Mouse (Mus musculus): ENCODE measurements around the gene Spns2. TPM values are rescaled to one million over a fixed set of nuclear protein-coding genes. Genes with fewer than 3 reads are reported as not detected.

The Spns2 gene
- polyA plus RNA-seq, 1 experiment from 2014 or later, result 5.7 TPM

DNA sequence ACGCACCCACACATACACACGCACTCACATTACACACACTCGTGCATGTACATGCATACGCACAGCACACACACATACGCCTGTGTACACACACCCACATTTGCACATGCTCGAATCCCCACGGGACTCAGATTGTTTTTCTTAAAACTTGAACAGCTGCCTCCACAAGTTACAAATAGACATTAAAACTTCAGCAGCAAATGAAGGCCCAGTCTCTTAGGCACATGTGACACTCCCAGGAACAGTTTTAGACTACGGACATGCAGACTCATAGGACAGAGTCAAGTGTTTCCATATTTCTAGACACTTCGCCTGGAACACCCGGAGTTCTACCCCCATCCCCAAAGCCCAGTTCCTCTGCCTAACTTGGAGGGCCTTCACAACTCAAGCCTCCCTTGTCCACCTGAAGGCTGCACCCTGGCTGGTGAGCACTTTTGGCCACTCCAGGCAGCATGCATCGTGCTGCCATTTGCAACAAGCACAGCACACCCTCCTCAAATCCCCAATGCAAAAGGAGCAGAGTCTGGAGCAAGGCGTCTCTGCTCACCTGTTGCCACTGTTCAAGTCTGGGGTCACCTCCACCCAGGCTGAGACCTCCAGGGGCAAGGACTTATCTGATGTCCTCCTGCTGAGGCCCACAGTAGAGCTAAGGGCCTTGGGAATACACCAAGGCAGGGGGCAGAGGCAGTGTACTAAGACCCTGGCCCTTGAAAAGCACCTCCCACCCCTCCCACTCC, 79.9 kb downstream of the Spns2 start:
- no peaks in the 10 kb centered on the region for H3K36me3 ChIP-seq (ENCODE audit: control insufficient read depth, insufficient read depth, low read length)
- H3K4me3 ChIP-seq (replicated peaks; ENCODE audit: low read length), result peak overlapping the region; percentile 82
- peak overlapping the region; percentile 95 for H3K4me2 ChIP-seq (ENCODE audit: low read depth, low read length)
- H3K9ac ChIP-seq (ENCODE audit: low read length), result peak overlapping the region; percentile 84
- H3K27ac ChIP-seq (ENCODE audit: low read length), result 0 out of 2 replicates have a peak overlapping the region, but pooled peaks have one; percentile 5
- H3K4me1 ChIP-seq (ENCODE audit: control insufficient read depth, insufficient read depth, low read length), result peaks cover 55% of the 10 kb centered on the region
- no peak for ATAC-seq (ENCODE audit: insufficient read depth, low FRiP score)
- WGBS, result 62% methylated on average over 12 of the region's 12 CpGs
- no peaks in the 10 kb centered on the region for H3K27me3 ChIP-seq (ENCODE audit: control insufficient read depth, insufficient read depth, low read length)
- no peaks in the 10 kb centered on the region for H3K9me3 ChIP-seq (replicated peaks; ENCODE audit: control insufficient read depth, low read length)

DNA sequence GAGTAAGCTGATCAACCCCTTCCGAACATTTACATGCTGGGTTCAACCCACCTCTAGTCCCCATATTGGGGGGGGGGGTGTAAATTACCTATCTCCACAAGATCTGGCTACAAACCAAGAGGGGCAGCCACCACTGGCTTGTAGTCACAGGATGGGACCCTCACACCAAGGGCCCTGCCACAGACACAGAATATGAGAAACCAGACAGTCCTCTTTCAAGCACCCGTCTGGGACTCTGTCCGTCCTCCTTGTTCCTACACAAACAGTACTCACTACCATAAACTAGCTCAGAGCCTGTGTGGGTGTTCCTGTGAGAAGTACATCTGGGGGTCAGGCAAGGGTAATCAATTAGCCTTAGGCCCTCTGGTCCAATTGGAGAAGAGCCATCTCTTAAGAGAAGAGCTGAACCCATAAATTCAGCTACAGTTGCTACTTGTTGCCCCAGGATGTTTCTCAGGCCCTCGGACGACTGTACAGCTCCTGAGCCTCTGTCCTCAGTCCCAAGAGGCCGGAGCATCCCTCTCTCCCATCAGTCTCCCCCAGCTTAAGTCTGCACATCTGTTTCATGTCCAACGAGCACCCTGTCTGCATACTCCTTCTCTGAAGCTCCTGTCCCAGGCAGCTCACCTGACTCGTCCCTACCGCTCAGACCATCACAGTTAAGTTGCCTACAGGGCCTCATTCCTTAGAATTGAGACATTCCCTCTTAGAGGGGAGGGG, 81.1 kb downstream of the Spns2 start:
- Histone ChIP-seq H3K4me2 (ENCODE audit: low read depth, low read length) (peak overlapping the region; percentile 95), H3K9ac (ENCODE audit: low read length) (peak overlapping the region; percentile 24), H3K9me3 (replicated peaks; ENCODE audit: control insufficient read depth, low read length) (no peaks in the 10 kb centered on the region), H3K4me3 (replicated peaks; ENCODE audit: low read length) (peak overlapping the region; percentile 82), H3K27ac (ENCODE audit: low read length) (no peak overlapping the region; the same call in 1 of the 2 replicates), H3K27me3 (ENCODE audit: control insufficient read depth, insufficient read depth, low read length) (no peaks in the 10 kb centered on the region), H3K36me3 (ENCODE audit: control insufficient read depth, insufficient read depth, low read length) (no peaks in the 10 kb centered on the region), H3K4me1 (ENCODE audit: control insufficient read depth, insufficient read depth, low read length) (peaks cover 55% of the 10 kb centered on the region)
- no peak for ATAC-seq (ENCODE audit: insufficient read depth, low FRiP score)
- WGBS, result 41% methylated on average over 9 of the region's 9 CpGs

DNA sequence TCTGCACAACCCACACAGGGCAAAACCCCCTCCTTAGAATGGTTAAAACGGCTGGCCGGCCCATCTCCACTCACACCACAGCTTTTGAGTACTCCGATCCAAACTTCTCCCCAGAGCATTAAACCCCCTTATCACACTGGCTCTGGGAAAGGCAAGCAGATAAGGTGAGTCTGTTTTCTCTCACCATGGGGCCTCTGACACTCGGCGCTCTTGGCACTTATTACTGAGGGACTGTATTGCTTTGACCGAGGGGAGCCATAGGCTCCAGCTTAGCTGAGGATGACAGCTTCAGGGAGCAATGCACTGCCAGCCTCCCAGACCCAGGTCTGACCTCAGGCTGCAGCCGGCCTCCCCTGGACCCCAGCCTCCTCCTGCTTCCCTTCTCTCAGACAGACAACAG, 82.1 kb downstream of the Spns2 start:
- Histone ChIP-seq H3K27me3 (ENCODE audit: control insufficient read depth, insufficient read depth, low read length) (no peaks in the 10 kb centered on the region), H3K4me2 (ENCODE audit: low read depth, low read length) (peak overlapping the region; percentile 95), H3K9ac (ENCODE audit: low read length) (peak overlapping the region; percentile 56; the same call in 1 of the 2 replicates), H3K4me3 (replicated peaks; ENCODE audit: low read length) (0 out of 2 replicates have a peak overlapping the region, but pooled peaks have one; percentile 5), H3K27ac (ENCODE audit: low read length) (peak overlapping the region; percentile 71), H3K4me1 (ENCODE audit: control insufficient read depth, insufficient read depth, low read length) (peaks cover 52% of the 10 kb centered on the region), H3K36me3 (ENCODE audit: control insufficient read depth, insufficient read depth, low read length) (no peaks in the 10 kb centered on the region), H3K9me3 (replicated peaks; ENCODE audit: control insufficient read depth, low read length) (no peaks in the 10 kb centered on the region)
- 17% methylated on average over 7 of the region's 7 CpGs for WGBS
- ATAC-seq (ENCODE audit: insufficient read depth, low FRiP score), result no peak

DNA sequence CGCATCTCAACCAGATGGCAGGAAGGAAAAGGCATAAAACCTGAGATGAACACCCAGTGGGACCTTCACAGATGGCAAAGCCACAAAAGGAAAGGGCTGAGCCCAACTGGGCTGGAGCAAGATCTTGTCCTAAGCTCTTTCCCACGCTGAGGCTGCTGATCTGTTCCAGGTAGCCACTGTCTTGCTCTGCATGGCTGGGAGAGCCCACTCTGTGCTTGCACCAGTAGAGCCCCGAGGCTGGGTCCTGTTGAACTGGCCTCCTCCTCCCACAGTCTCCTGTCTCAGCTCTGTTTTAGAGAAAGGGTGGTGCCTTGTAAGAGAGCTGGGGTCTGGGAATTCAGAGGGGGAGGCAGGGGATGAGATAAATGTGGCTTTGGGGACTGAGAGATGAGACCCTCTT, 82.6 kb downstream of the Spns2 start:
- peak overlapping the region; percentile 56 for H3K9ac ChIP-seq (ENCODE audit: low read length)
- no peak for ATAC-seq (ENCODE audit: insufficient read depth, low FRiP score)
- peak overlapping the region; percentile 95 for H3K4me2 ChIP-seq (ENCODE audit: low read depth, low read length)
- peak overlapping the region; percentile 71 for H3K27ac ChIP-seq (ENCODE audit: low read length)
- H3K9me3 ChIP-seq (replicated peaks; ENCODE audit: control insufficient read depth, low read length), result no peaks in the 10 kb centered on the region
- 23% methylated on average over 3 of the region's 3 CpGs for whole genome bisulfite sequencing
- peaks cover 50% of the 10 kb centered on the region for H3K4me1 ChIP-seq (ENCODE audit: control insufficient read depth, insufficient read depth, low read length)
- no peaks in the 10 kb centered on the region for H3K36me3 ChIP-seq (ENCODE audit: control insufficient read depth, insufficient read depth, low read length)
- no peaks in the 10 kb centered on the region for H3K27me3 ChIP-seq (ENCODE audit: control insufficient read depth, insufficient read depth, low read length)
- H3K4me3 ChIP-seq (replicated peaks; ENCODE audit: low read length), result no peak overlapping the region

DNA sequence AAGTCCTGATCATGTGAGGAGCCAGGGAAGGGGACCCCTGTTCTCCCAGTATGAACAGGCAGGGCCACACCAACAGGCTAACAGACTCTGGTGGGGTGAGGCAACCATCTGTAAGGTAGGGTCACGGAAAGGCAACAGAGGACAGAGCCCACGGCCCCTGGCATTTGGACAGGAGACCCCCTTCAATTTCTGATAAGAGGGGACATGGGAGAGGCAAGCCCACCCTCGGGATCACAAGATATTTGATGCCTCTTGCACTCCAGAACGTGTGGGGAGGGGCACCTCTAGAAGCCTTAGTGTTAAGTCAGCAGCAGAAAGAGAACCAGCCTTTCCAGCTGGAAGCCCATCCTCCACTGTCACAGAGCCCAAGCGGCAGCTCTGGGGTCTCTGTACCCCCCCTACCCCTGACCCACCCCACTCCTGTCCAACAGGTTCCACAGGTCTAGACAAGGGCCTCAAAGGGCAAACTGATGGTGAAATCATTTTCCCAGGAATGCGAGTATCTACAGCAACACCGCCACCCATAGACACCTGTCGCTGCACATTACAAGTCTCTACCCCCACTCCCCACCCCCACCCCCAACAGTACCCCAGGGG, 83.5 kb downstream of the Spns2 start:
- Histone ChIP-seq H3K27ac (ENCODE audit: low read length) (peak overlapping the region; percentile 74), H3K4me3 (replicated peaks; ENCODE audit: low read length) (no peak overlapping the region), H3K9me3 (replicated peaks; ENCODE audit: control insufficient read depth, low read length) (no peaks in the 10 kb centered on the region), H3K4me1 (ENCODE audit: control insufficient read depth, insufficient read depth, low read length) (peaks cover 46% of the 10 kb centered on the region), H3K9ac (ENCODE audit: low read length) (peak overlapping the region; percentile 40; the same call in 1 of the 2 replicates), H3K4me2 (ENCODE audit: low read depth, low read length) (peak overlapping the region; percentile 95), H3K36me3 (ENCODE audit: control insufficient read depth, insufficient read depth, low read length) (no peaks in the 10 kb centered on the region), H3K27me3 (ENCODE audit: control insufficient read depth, insufficient read depth, low read length) (no peaks in the 10 kb centered on the region)
- WGBS, result 48% methylated on average over 8 of the region's 8 CpGs
- ATAC-seq (ENCODE audit: insufficient read depth, low FRiP score), result peak; percentile 42; the same call in 1 of the 2 replicates

DNA sequence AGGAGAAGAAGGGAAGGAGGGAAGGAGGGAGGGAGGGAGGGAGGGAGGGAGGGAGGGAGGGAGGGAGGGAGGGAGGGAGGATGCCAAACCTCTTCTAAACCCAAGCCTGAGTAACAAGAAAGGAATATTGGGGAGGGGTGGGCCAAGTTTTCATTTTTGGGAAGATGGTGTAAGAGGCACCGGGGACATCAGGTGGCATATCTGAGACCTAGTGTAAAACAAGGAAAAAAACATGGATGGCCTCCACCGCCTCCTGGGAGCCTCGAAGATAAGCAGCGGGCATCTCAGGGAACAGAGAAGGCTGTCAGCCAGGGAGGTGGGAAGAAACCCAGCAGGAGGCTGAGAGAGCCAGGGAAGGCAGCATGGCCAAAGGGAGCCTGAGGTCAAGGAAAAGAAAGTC, 84.2 kb downstream of the Spns2 start:
- Histone ChIP-seq H3K4me1 (ENCODE audit: control insufficient read depth, insufficient read depth, low read length) (peaks cover 46% of the 10 kb centered on the region), H3K4me3 (replicated peaks; ENCODE audit: low read length) (no peak overlapping the region), H3K27ac (ENCODE audit: low read length) (peak overlapping the region; percentile 74), H3K9me3 (replicated peaks; ENCODE audit: control insufficient read depth, low read length) (no peaks in the 10 kb centered on the region), H3K9ac (ENCODE audit: low read length) (peak overlapping the region; percentile 28; the same call in 1 of the 2 replicates), H3K4me2 (ENCODE audit: low read depth, low read length) (0 out of 2 replicates have a peak overlapping the region, but pooled peaks have one; percentile 25), H3K27me3 (ENCODE audit: control insufficient read depth, insufficient read depth, low read length) (no peaks in the 10 kb centered on the region), H3K36me3 (ENCODE audit: control insufficient read depth, insufficient read depth, low read length) (peaks cover under 1% of the 10 kb centered on the region; the same call in 1 of the 2 replicates)
- WGBS, result 52% methylated on average over 4 of the region's 4 CpGs
- ATAC-seq (ENCODE audit: insufficient read depth, low FRiP score), result no peak

DNA sequence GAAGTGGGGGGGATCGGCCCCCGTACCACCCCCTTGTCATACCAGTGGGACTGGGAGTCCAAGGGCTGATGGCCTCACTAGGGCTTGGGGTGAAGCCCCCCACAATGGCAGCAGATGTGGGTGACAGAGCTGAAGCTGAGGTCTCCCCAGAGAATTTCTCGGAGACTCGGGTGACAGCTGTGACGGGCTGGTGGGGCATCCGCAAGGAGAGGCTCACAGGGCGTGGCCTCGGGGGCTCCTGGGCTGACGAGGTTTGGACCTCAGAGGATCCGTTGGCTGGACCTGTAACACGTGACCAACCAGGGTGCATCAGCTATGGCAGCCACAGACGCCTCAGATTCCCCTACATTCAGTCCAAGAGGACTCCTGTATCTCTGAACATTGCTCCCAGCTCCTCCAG, 86.7 kb downstream of the Spns2 start:
- no peaks in the 10 kb centered on the region for H3K27me3 ChIP-seq (ENCODE audit: control insufficient read depth, insufficient read depth, low read length)
- ATAC-seq (ENCODE audit: insufficient read depth, low FRiP score), result no peak
- no peak overlapping the region for H3K4me3 ChIP-seq (replicated peaks; ENCODE audit: low read length)
- no peaks in the 10 kb centered on the region for H3K9me3 ChIP-seq (replicated peaks; ENCODE audit: control insufficient read depth, low read length)
- H3K4me2 ChIP-seq (ENCODE audit: low read depth, low read length), result no peak overlapping the region
- 81% methylated on average over 12 of the region's 12 CpGs for WGBS
- peaks cover 5% of the 10 kb centered on the region; the same call in 1 of the 2 replicates for H3K36me3 ChIP-seq (ENCODE audit: control insufficient read depth, insufficient read depth, low read length)
- no peak overlapping the region for H3K9ac ChIP-seq (ENCODE audit: low read length)
- no peak overlapping the region for H3K27ac ChIP-seq (ENCODE audit: low read length)
- H3K4me1 ChIP-seq (ENCODE audit: control insufficient read depth, insufficient read depth, low read length), result peaks cover 28% of the 10 kb centered on the region

DNA sequence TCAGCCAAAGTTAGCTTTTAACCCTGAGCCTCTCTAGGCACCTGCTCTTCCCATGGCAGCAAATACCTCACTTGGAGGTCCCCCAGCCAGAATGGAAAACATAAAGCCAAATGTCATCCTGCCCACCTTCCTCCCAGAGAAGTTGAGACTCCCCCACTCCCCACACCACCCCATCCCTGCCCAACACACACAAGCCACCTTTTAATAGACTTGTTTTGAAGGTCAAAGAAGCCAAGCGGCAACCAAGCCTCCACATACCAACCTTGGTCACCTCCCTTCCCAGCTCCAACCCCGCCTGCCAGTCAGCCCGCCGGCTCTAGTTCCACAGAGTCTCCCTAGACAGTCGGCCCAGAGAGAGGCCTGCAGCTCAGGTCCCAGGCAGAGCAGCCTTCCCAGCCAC, 87.7 kb downstream of the Spns2 start:
- no peak overlapping the region for H3K9ac ChIP-seq (ENCODE audit: low read length)
- no peak overlapping the region for H3K4me2 ChIP-seq (ENCODE audit: low read depth, low read length)
- H3K27me3 ChIP-seq (ENCODE audit: control insufficient read depth, insufficient read depth, low read length), result no peaks in the 10 kb centered on the region
- no peak for ATAC-seq (ENCODE audit: insufficient read depth, low FRiP score)
- no peak overlapping the region for H3K4me3 ChIP-seq (replicated peaks; ENCODE audit: low read length)
- H3K9me3 ChIP-seq (replicated peaks; ENCODE audit: control insufficient read depth, low read length), result no peaks in the 10 kb centered on the region
- peaks cover 28% of the 10 kb centered on the region for H3K4me1 ChIP-seq (ENCODE audit: control insufficient read depth, insufficient read depth, low read length)
- H3K27ac ChIP-seq (ENCODE audit: low read length), result peak overlapping the region; percentile 1; the same call in 1 of the 2 replicates
- 59% methylated on average over 5 of the region's 5 CpGs for WGBS
- peaks cover 5% of the 10 kb centered on the region; the same call in 1 of the 2 replicates for H3K36me3 ChIP-seq (ENCODE audit: control insufficient read depth, insufficient read depth, low read length)

Measured in stomach, embryonic 16.5 days (tissue).